Mouse (Mus musculus) myocyte (in vitro differentiated cells): ENCODE data around the gene Mcfd2. TPM values are rescaled to one million over a fixed set of nuclear protein-coding genes. Genes with fewer than 3 reads are reported as not detected.

Experiments used
- H3K27me3 ChIP-seq: one replicate; pipeline ENCODE4 v1.6.1; 2011; ENCODE audit not compliant: control insufficient read depth, insufficient read depth, insufficient read length
- H3K36me3 ChIP-seq: one replicate; pipeline ENCODE4 v1.6.1; 2011; ENCODE audit not compliant: control insufficient read depth, insufficient read depth
- H3K4me2 ChIP-seq: one replicate; pipeline ENCODE4 v1.6.1; 2011; ENCODE audit warnings: low read depth, control low read depth
- H3K4me3 ChIP-seq: one replicate; pipeline ENCODE4 v1.5.1; 2011; ENCODE audit warnings: mild to moderate bottlenecking, control low read depth, moderate library complexity
- H3K79me2 ChIP-seq: one replicate; pipeline ENCODE4 v1.6.1; 2011; ENCODE audit not compliant: control insufficient read depth, insufficient read depth
- H3ac ChIP-seq: one replicate; pipeline ENCODE4 v1.6.1; 2011; ENCODE audit not compliant: control insufficient read depth, insufficient read length
- CEBPB ChIP-seq: IDR thresholded peaks from 2 replicates; pipeline ENCODE4 v1.6.1; 2011; ENCODE audit warnings: mild to moderate bottlenecking, moderate library complexity; ENCODE audit not compliant: poor library complexity, insufficient read depth, severe bottlenecking
- E2F4 ChIP-seq: IDR thresholded peaks from one replicate; pipeline ENCODE4 v1.6.1; 2011; ENCODE audit warnings: mild to moderate bottlenecking, control low read depth, moderate library complexity; ENCODE audit not compliant: insufficient read depth
- MAX ChIP-seq: IDR thresholded peaks from one replicate; pipeline ENCODE4 v1.6.1; 2011; ENCODE audit warnings: low read depth, mild to moderate bottlenecking, control low read depth
- MYOD1 ChIP-seq, 3 experiments: IDR thresholded peaks; one replicate each; pipeline ENCODE4 v1.6.1; 2011; ENCODE audit warnings: control low read depth in 2 of 3, low read depth in 2 of 3, mild to moderate bottlenecking in 2 of 3, moderate library complexity in 1 of 3; ENCODE audit not compliant: insufficient read length in 2 of 3, control insufficient read depth in 1 of 3
- MYOG ChIP-seq, 3 experiments: IDR thresholded peaks; one replicate each; pipeline ENCODE4 v1.6.1; 2011; ENCODE audit warnings: control low read depth in 2 of 3, low read depth in 2 of 3, mild to moderate bottlenecking in 2 of 3; ENCODE audit not compliant: insufficient read length in 2 of 3, control insufficient read depth in 1 of 3, insufficient read depth in 1 of 3
- POLR2A ChIP-seq: IDR thresholded peaks from one replicate; pipeline ENCODE4 v1.6.1; 2011; ENCODE audit warnings: low read depth, mild to moderate bottlenecking, control low read depth, moderate library complexity; ENCODE audit not compliant: insufficient read length
- POLR2AphosphoS2 ChIP-seq: IDR thresholded peaks from one replicate; pipeline ENCODE4 v1.6.1; 2011; ENCODE audit warnings: low read depth, control low read depth; ENCODE audit not compliant: insufficient read length
- REST ChIP-seq: IDR thresholded peaks from one replicate; pipeline ENCODE4 v1.6.1; 2011; ENCODE audit warnings: mild to moderate bottlenecking, control low read depth, moderate library complexity; ENCODE audit not compliant: insufficient read depth, insufficient read length
- SRF ChIP-seq: IDR thresholded peaks from one replicate; pipeline ENCODE4 v1.6.1; 2011; ENCODE audit warnings: low read depth; ENCODE audit not compliant: control insufficient read depth, insufficient read length
- TCF12 ChIP-seq: IDR thresholded peaks from one replicate; pipeline ENCODE4 v1.6.1; 2011; ENCODE audit warnings: mild to moderate bottlenecking, control low read depth; ENCODE audit not compliant: poor library complexity, insufficient read depth, severe bottlenecking
- TCF3 ChIP-seq: IDR thresholded peaks from one replicate; pipeline ENCODE4 v1.6.1; 2011; ENCODE audit warnings: low read depth, control low read depth; ENCODE audit not compliant: insufficient read length
- USF1 ChIP-seq: IDR thresholded peaks from one replicate; pipeline ENCODE4 v1.6.1; 2011; ENCODE audit warnings: low read depth, mild to moderate bottlenecking, control low read depth, moderate library complexity
- polyA plus RNA-seq: library from polyadenylated mRNA; unstranded; fragments of >200 nt; fragmentation: generic; extraction: Trizol; gene quantifications from one replicate; pipeline ENCODE4 v1.2.1, GENCODE M21; 2012; ENCODE audit warnings: missing spikeins

Mcfd2 gene
- polyA plus RNA-seq, 1 experiment: 59.1 TPM

- Histone ChIP-seq H3K4me3 (peak overlapping the region; percentile 71), H3K79me2 (peaks cover 44% of the 10 kb centered on the region), H3K27me3 (no peaks in the 10 kb centered on the region)
Measured at GRCm38 (mm10) chr17:87264054-87264830, 1.5 kb downstream of the Mcfd2 start.

GRCm38 (mm10) chr17:87263401-87263800, 2.3 kb downstream of the Mcfd2 start:
- Histone ChIP-seq H3K4me3 (no peak overlapping the region), H3K36me3 (peaks cover 6% of the 10 kb centered on the region), H3K27me3 (no peaks in the 10 kb centered on the region), H3ac (no peak overlapping the region), H3K4me2 (no peak overlapping the region), H3K79me2 (peaks cover 44% of the 10 kb centered on the region)
- no peak for TF ChIP-seq MYOD1 (IDR thresholded peaks at IDR 0.05; ENCODE audit: control insufficient read depth in 1 of 3, insufficient read length in 2 of 3, low read depth in 2 of 3)
- TF ChIP-seq E2F4: no peak
- TF ChIP-seq SRF: no peak
- no peak for TF ChIP-seq POLR2AphosphoS2
- no peak for TF ChIP-seq USF1
- TF ChIP-seq TCF12: no peak
- TF ChIP-seq REST: no peak
- TF ChIP-seq MAX: no peak
- no peak for TF ChIP-seq POLR2A
- no peak for TF ChIP-seq TCF3
- TF ChIP-seq MYOG (IDR thresholded peaks at IDR 0.05; ENCODE audit: control insufficient read depth in 1 of 3, insufficient read depth in 1 of 3, insufficient read length in 2 of 3, low read depth in 2 of 3): no peak
- TF ChIP-seq CEBPB: no peak

More at GRCm38 (mm10) chr17:87264054-87264830, 1.5 kb downstream of the Mcfd2 start:
- peaks cover 6% of the 10 kb centered on the region for H3K36me3 ChIP-seq
- no peak for TF ChIP-seq MYOD1 (IDR thresholded peaks at IDR 0.05; ENCODE audit: control insufficient read depth in 1 of 3, insufficient read length in 2 of 3, low read depth in 2 of 3)
- TF ChIP-seq SRF: no peak
- no peak for TF ChIP-seq REST
- TF ChIP-seq CEBPB: no peak
- no peak for TF ChIP-seq POLR2A
- no peak for TF ChIP-seq TCF3
- TF ChIP-seq MYOG (IDR thresholded peaks at IDR 0.05; ENCODE audit: control insufficient read depth in 1 of 3, insufficient read depth in 1 of 3, insufficient read length in 2 of 3, low read depth in 2 of 3): no peak
- TF ChIP-seq MAX: no peak
- no peak for TF ChIP-seq TCF12
- TF ChIP-seq E2F4: no peak
- no peak for TF ChIP-seq USF1
- TF ChIP-seq POLR2AphosphoS2: no peak
- no peak overlapping the region for H3ac ChIP-seq
- H3K4me2 ChIP-seq: peak overlapping the region; percentile 64

GRCm38 (mm10) chr17:87255672-87256071, 10.1 kb downstream of the Mcfd2 start:
- Histone ChIP-seq H3K4me3 (no peak overlapping the region), H3K4me2 (no peak overlapping the region), H3K79me2 (peaks cover 4% of the 10 kb centered on the region), H3K27me3 (no peaks in the 10 kb centered on the region), H3K36me3 (peaks cover 30% of the 10 kb centered on the region), H3ac (no peak overlapping the region)
- TF ChIP-seq CEBPB: no peak
- TF ChIP-seq REST: no peak
- TF ChIP-seq E2F4: no peak
- TF ChIP-seq POLR2A: no peak

- Histone ChIP-seq H3K79me2 (no peaks in the 10 kb centered on the region), H3K4me2 (no peak overlapping the region), H3ac (no peak overlapping the region), H3K4me3 (no peak overlapping the region), H3K36me3 (peaks cover 30% of the 10 kb centered on the region), H3K27me3 (no peaks in the 10 kb centered on the region)
- TF ChIP-seq POLR2A: no peak
- TF ChIP-seq TCF12: no peak
- TF ChIP-seq USF1: no peak
- no peak for TF ChIP-seq SRF
- TF ChIP-seq E2F4: no peak
- TF ChIP-seq MAX: no peak
Measured at GRCm38 (mm10) chr17:87254384-87254783, 11.4 kb downstream of the Mcfd2 start.

GRCm38 (mm10) chr17:87246103-87246502, 19.6 kb downstream of the Mcfd2 start:
- Histone ChIP-seq H3K27me3 (no peaks in the 10 kb centered on the region), H3K36me3 (no peaks in the 10 kb centered on the region), H3ac (no peak overlapping the region), H3K4me3 (no peak overlapping the region), H3K79me2 (no peaks in the 10 kb centered on the region), H3K4me2 (no peak overlapping the region)
- TF ChIP-seq SRF: no peak
- TF ChIP-seq MYOG (IDR thresholded peaks at IDR 0.05; ENCODE audit: control insufficient read depth in 1 of 3, insufficient read depth in 1 of 3, insufficient read length in 2 of 3, low read depth in 2 of 3): no peak
- TF ChIP-seq MYOD1 (IDR thresholded peaks at IDR 0.05; ENCODE audit: control insufficient read depth in 1 of 3, insufficient read length in 2 of 3, low read depth in 2 of 3): no peak
- no peak for TF ChIP-seq POLR2AphosphoS2
- no peak for TF ChIP-seq USF1
- TF ChIP-seq CEBPB: no peak
- TF ChIP-seq TCF12: no peak
- no peak for TF ChIP-seq REST
- no peak for TF ChIP-seq MAX
- TF ChIP-seq TCF3: no peak
- no peak for TF ChIP-seq POLR2A
- no peak for TF ChIP-seq E2F4
